Mouse (Mus musculus) hindbrain, embryonic 12.5 days (tissue): ENCODE results near the gene Prkca. TPM values are rescaled to one million over a fixed set of nuclear protein-coding genes. Genes with fewer than 3 reads are reported as not detected.

Experiments
- ATAC-seq: fragments of 200-750 bp; cut with Nextera tagmentation; 2 replicates; pipeline ENCODE4 v1.8.0; 2017; ENCODE audit warnings: moderate TSS enrichment; ENCODE audit not compliant: low FRiP score
- H3K27ac ChIP-seq: fragments of 300-500 bp; sonication (generic); 2 replicates; pipeline ENCODE4 v1.5.1; 2016; ENCODE audit warnings: mild to moderate bottlenecking
- H3K27me3 ChIP-seq: fragments of 300-500 bp; sonication (generic); 2 replicates; pipeline ENCODE4 v1.6.1; 2016; ENCODE audit warnings: mild to moderate bottlenecking
- H3K36me3 ChIP-seq: fragments of 300-500 bp; sonication (generic); 2 replicates; pipeline ENCODE4 v1.6.1; 2016; ENCODE audit warnings: mild to moderate bottlenecking
- H3K4me1 ChIP-seq: fragments of 300-500 bp; sonication (generic); 2 replicates; pipeline ENCODE4 v1.6.1; 2016
- H3K4me2 ChIP-seq: fragments of 300-500 bp; sonication (generic); replicated peaks from 2 replicates; pipeline ENCODE4 v1.6.1; 2016; ENCODE audit warnings: mild to moderate bottlenecking
- H3K4me3 ChIP-seq: fragments of 300-500 bp; sonication (generic); 2 replicates; pipeline ENCODE4 v1.5.1; 2016; ENCODE audit warnings: mild to moderate bottlenecking
- H3K9ac ChIP-seq: fragments of 300-500 bp; sonication (generic); 2 replicates; pipeline ENCODE4 v1.6.1; 2016; ENCODE audit warnings: mild to moderate bottlenecking, moderate library complexity
- H3K9me3 ChIP-seq: fragments of 300-500 bp; sonication (generic); replicated peaks from 2 replicates; pipeline ENCODE4 v1.6.1; 2016; ENCODE audit warnings: mild to moderate bottlenecking
- WGBS: fragments of 180-500 bp; shearing (Covaris S2); methylation state at CpG from one replicate; pipeline ENCODE4 v1.1.7; 2016; 5-methylcytosine and 5-hydroxymethylcytosine counted together
- polyA plus RNA-seq: library from polyadenylated mRNA; unstranded; fragments of >200 nt; fragmentation: Nextera tagmentation; extraction: Ambion mirVana; gene quantifications from 2 replicates; pipeline ENCODE4 v1.2.1, GENCODE M21; 2016

The Prkca gene
- polyA plus RNA-seq, 1 experiment from 2014 or later: 8.3 TPM

GRCm38 (mm10) chr11:108308253-108308652 lies 35.5 kb downstream of the Prkca start:
- Histone ChIP-seq H3K9me3 (no peaks in the 10 kb centered on the region), H3K9ac (no peak overlapping the region), H3K27ac (no peak overlapping the region), H3K36me3 (no peaks in the 10 kb centered on the region), H3K4me2 (no peak overlapping the region), H3K27me3 (no peaks in the 10 kb centered on the region), H3K4me1 (0 out of 2 replicates have a peak, but pooled peaks cover 6% of the 10 kb centered on the region), H3K4me3 (no peak overlapping the region)
- ATAC-seq: no peak
- 94% methylated on average over 5 of the region's 5 CpGs for WGBS

GRCm38 (mm10) chr11:108307258-108307657 lies 36.5 kb downstream of the Prkca start:
- no peak overlapping the region for H3K4me2 ChIP-seq
- no peak overlapping the region for H3K4me3 ChIP-seq
- no peak for ATAC-seq
- 81% methylated on average over 7 of the region's 7 CpGs for WGBS
- H3K9ac ChIP-seq: no peak overlapping the region
- H3K36me3 ChIP-seq: no peaks in the 10 kb centered on the region
- peaks cover 6% of the 10 kb centered on the region; the same call in 1 of the 2 replicates for H3K4me1 ChIP-seq
- H3K27ac ChIP-seq: no peak overlapping the region
- no peaks in the 10 kb centered on the region for H3K9me3 ChIP-seq
- H3K27me3 ChIP-seq: no peaks in the 10 kb centered on the region

- no peak for ATAC-seq
- Histone ChIP-seq H3K4me3 (no peak overlapping the region), H3K4me2 (no peak overlapping the region), H3K27ac (no peak overlapping the region), H3K27me3 (no peaks in the 10 kb centered on the region), H3K4me1 (peaks cover 8% of the 10 kb centered on the region; the same call in 1 of the 2 replicates), H3K9me3 (no peaks in the 10 kb centered on the region), H3K36me3 (no peaks in the 10 kb centered on the region), H3K9ac (no peak overlapping the region)
- 93% methylated on average over 4 of the region's 4 CpGs for WGBS
Measured at GRCm38 (mm10) chr11:108303787-108304186, 39.9 kb downstream of the Prkca start.

- no peaks in the 10 kb centered on the region for H3K36me3 ChIP-seq
- H3K27me3 ChIP-seq: no peaks in the 10 kb centered on the region
- no peak overlapping the region for H3K9ac ChIP-seq
- no peak overlapping the region for H3K4me2 ChIP-seq
- 79% methylated on average over 10 of the region's 10 CpGs for whole genome bisulfite sequencing
- no peak overlapping the region for H3K4me3 ChIP-seq
- no peaks in the 10 kb centered on the region for H3K9me3 ChIP-seq
- peaks cover 7% of the 10 kb centered on the region; the same call in 1 of the 2 replicates for H3K4me1 ChIP-seq
- no peak for ATAC-seq
- H3K27ac ChIP-seq: no peak overlapping the region
Measured at GRCm38 (mm10) chr11:108301796-108302490, 41.8 kb downstream of the Prkca start.

- no peak for ATAC-seq
- Histone ChIP-seq H3K36me3 (no peaks in the 10 kb centered on the region), H3K9me3 (no peaks in the 10 kb centered on the region), H3K4me3 (no peak overlapping the region), H3K27me3 (no peaks in the 10 kb centered on the region), H3K9ac (no peak overlapping the region), H3K4me2 (no peak overlapping the region), H3K4me1 (peaks cover 2% of the 10 kb centered on the region; the same call in 1 of the 2 replicates), H3K27ac (no peak overlapping the region)
- WGBS: 84% methylated on average over 6 of the region's 6 CpGs
Measured at GRCm38 (mm10) chr11:108301036-108301435, 42.7 kb downstream of the Prkca start.

GRCm38 (mm10) chr11:108300443-108300842 lies 43.3 kb downstream of the Prkca start:
- peaks cover 2% of the 10 kb centered on the region; the same call in 1 of the 2 replicates for H3K4me1 ChIP-seq
- H3K4me2 ChIP-seq: no peak overlapping the region
- no peak for ATAC-seq
- H3K36me3 ChIP-seq: no peaks in the 10 kb centered on the region
- H3K27ac ChIP-seq: no peak overlapping the region
- H3K27me3 ChIP-seq: no peaks in the 10 kb centered on the region
- no peaks in the 10 kb centered on the region for H3K9me3 ChIP-seq
- WGBS: 95% methylated on average over 1 of the region's 1 CpGs
- H3K9ac ChIP-seq: no peak overlapping the region
- H3K4me3 ChIP-seq: no peak overlapping the region

GRCm38 (mm10) chr11:108299913-108300312 lies 43.8 kb downstream of the Prkca start:
- Histone ChIP-seq H3K9ac (no peak overlapping the region), H3K4me2 (no peak overlapping the region)
- 86% methylated on average over 10 of the region's 10 CpGs for WGBS

GRCm38 (mm10) chr11:108297956-108298355 lies 45.8 kb downstream of the Prkca start:
- Histone ChIP-seq H3K36me3 (no peaks in the 10 kb centered on the region), H3K27ac (no peak overlapping the region), H3K4me3 (no peak overlapping the region), H3K27me3 (no peaks in the 10 kb centered on the region), H3K4me2 (no peak overlapping the region), H3K9me3 (no peaks in the 10 kb centered on the region), H3K9ac (no peak overlapping the region), H3K4me1 (peaks cover 2% of the 10 kb centered on the region; the same call in 1 of the 2 replicates)
- 67% methylated on average over 8 of the region's 8 CpGs for WGBS
- no peak for ATAC-seq

More at GRCm38 (mm10) chr11:108299913-108300312, 43.8 kb downstream of the Prkca start:
- H3K4me1 ChIP-seq: peaks cover 2% of the 10 kb centered on the region; the same call in 1 of the 2 replicates
- H3K36me3 ChIP-seq: no peaks in the 10 kb centered on the region
- no peak overlapping the region for H3K27ac ChIP-seq
- H3K27me3 ChIP-seq: no peaks in the 10 kb centered on the region
- H3K4me3 ChIP-seq: no peak overlapping the region
- H3K9me3 ChIP-seq: no peaks in the 10 kb centered on the region
- ATAC-seq: no peak

GRCm38 (mm10) chr11:108295373-108295772 lies 48.4 kb downstream of the Prkca start:
- Histone ChIP-seq H3K36me3 (no peaks in the 10 kb centered on the region), H3K27me3 (no peaks in the 10 kb centered on the region; the same call in 1 of the 2 replicates), H3K27ac (no peak overlapping the region), H3K4me2 (no peak overlapping the region), H3K9ac (no peak overlapping the region), H3K4me1 (no peaks in the 10 kb centered on the region), H3K9me3 (no peaks in the 10 kb centered on the region), H3K4me3 (no peak overlapping the region)
- ATAC-seq: no peak

GRCm38 (mm10) chr11:108294305-108294813 lies 49.4 kb downstream of the Prkca start:
- ATAC-seq: no peak
- Histone ChIP-seq H3K4me2 (no peak overlapping the region), H3K9me3 (no peaks in the 10 kb centered on the region), H3K27ac (no peak overlapping the region), H3K27me3 (no peaks in the 10 kb centered on the region; the same call in 1 of the 2 replicates), H3K4me1 (no peaks in the 10 kb centered on the region), H3K4me3 (no peak overlapping the region), H3K36me3 (no peaks in the 10 kb centered on the region), H3K9ac (no peak overlapping the region)
- WGBS: 96% methylated on average over 12 of the region's 12 CpGs

- no peak overlapping the region for H3K4me3 ChIP-seq
- 67% methylated on average over 3 of the region's 3 CpGs for WGBS
- no peaks in the 10 kb centered on the region for H3K9me3 ChIP-seq
- no peaks in the 10 kb centered on the region; the same call in 1 of the 2 replicates for H3K27me3 ChIP-seq
- no peak overlapping the region for H3K4me2 ChIP-seq
- ATAC-seq: no peak
- H3K4me1 ChIP-seq: no peaks in the 10 kb centered on the region
- H3K27ac ChIP-seq: no peak overlapping the region
- H3K36me3 ChIP-seq: no peaks in the 10 kb centered on the region
- H3K9ac ChIP-seq: no peak overlapping the region
Measured at GRCm38 (mm10) chr11:108293843-108294242, 49.9 kb downstream of the Prkca start.

- Histone ChIP-seq H3K9ac (no peak overlapping the region), H3K36me3 (no peaks in the 10 kb centered on the region), H3K4me2 (no peak overlapping the region), H3K27me3 (no peaks in the 10 kb centered on the region; the same call in 1 of the 2 replicates), H3K27ac (no peak overlapping the region), H3K4me3 (no peak overlapping the region), H3K4me1 (peaks cover 5% of the 10 kb centered on the region; the same call in 1 of the 2 replicates), H3K9me3 (no peaks in the 10 kb centered on the region)
- 86% methylated on average over 5 of the region's 5 CpGs for WGBS
- no peak for ATAC-seq
Measured at GRCm38 (mm10) chr11:108289192-108289591, 54.5 kb downstream of the Prkca start.

GRCm38 (mm10) chr11:108287321-108287720 lies 56.4 kb downstream of the Prkca start:
- no peak for ATAC-seq
- no peak overlapping the region for H3K4me2 ChIP-seq
- 68% methylated on average over 2 of the region's 2 CpGs for WGBS

More at GRCm38 (mm10) chr11:108287321-108287720, 56.4 kb downstream of the Prkca start:
- H3K9ac ChIP-seq: no peak overlapping the region; the same call in 1 of the 2 replicates
- H3K27ac ChIP-seq: no peak overlapping the region
- H3K4me3 ChIP-seq: no peak overlapping the region
- no peaks in the 10 kb centered on the region for H3K36me3 ChIP-seq
- H3K27me3 ChIP-seq: no peaks in the 10 kb centered on the region; the same call in 1 of the 2 replicates
- no peaks in the 10 kb centered on the region for H3K9me3 ChIP-seq
- peaks cover 5% of the 10 kb centered on the region; the same call in 1 of the 2 replicates for H3K4me1 ChIP-seq
